Mouse (Mus musculus) hindbrain, embryonic 10.5 days (tissue): ENCODE results near the gene Mcm5. TPM values are rescaled to one million over a fixed set of nuclear protein-coding genes. Genes with fewer than 3 reads are reported as not detected.
A peak's percentile ranks its signal among the peaks of the same experiment; 100 is the strongest.

ENCODE experiments used
- DNase-seq: peaks from one replicate; pipeline ENCODE4 v3.0.0-alpha.2; 2017; ENCODE audit warnings: low spot score
- H3K27ac ChIP-seq: fragments of 300-500 bp; sonication (generic); 2 replicates; pipeline ENCODE4 v1.5.1; 2016; ENCODE audit warnings: mild to moderate bottlenecking, moderate library complexity
- H3K27me3 ChIP-seq: fragments of 300-500 bp; sonication (generic); 2 replicates; pipeline ENCODE4 v1.6.1; 2016; ENCODE audit warnings: mild to moderate bottlenecking; ENCODE audit not compliant: poor library complexity, insufficient read depth, severe bottlenecking
- H3K36me3 ChIP-seq: fragments of 300-500 bp; sonication (generic); 2 replicates; pipeline ENCODE4 v1.6.1; 2016; ENCODE audit warnings: mild to moderate bottlenecking, moderate library complexity
- H3K4me1 ChIP-seq: fragments of 300-500 bp; sonication (generic); replicated peaks from 2 replicates; pipeline ENCODE4 v1.6.1; 2016; ENCODE audit warnings: mild to moderate bottlenecking
- H3K4me3 ChIP-seq: fragments of 300-500 bp; sonication (generic); 2 replicates; pipeline ENCODE4 v1.5.1; 2016; ENCODE audit warnings: mild to moderate bottlenecking, moderate library complexity
- H3K9me3 ChIP-seq: fragments of 300-500 bp; sonication (generic); 2 replicates; pipeline ENCODE4 v1.6.1; 2016; ENCODE audit warnings: mild to moderate bottlenecking, moderate library complexity
- WGBS: fragments of 180-500 bp; shearing (Covaris S2); methylation state at CpG from one replicate; pipeline ENCODE4 v1.1.7; 2016; 5-methylcytosine and 5-hydroxymethylcytosine counted together
- polyA plus RNA-seq: library from polyadenylated mRNA; unstranded; fragments of >200 nt; fragmentation: Nextera tagmentation; extraction: Ambion mirVana; gene quantifications from 2 replicates; pipeline ENCODE4 v1.2.1, GENCODE M21; 2016

The Mcm5 gene
- polyA plus RNA-seq, 1 experiment from 2014 or later: 235 TPM

- Histone ChIP-seq H3K27me3 (no peaks in the 10 kb centered on the region), H3K36me3 (no peaks in the 10 kb centered on the region), H3K4me1 (peaks cover 9% of the 10 kb centered on the region), H3K27ac (no peak overlapping the region), H3K9me3 (no peaks in the 10 kb centered on the region), H3K4me3 (no peak overlapping the region)
- WGBS: 87% methylated on average over 6 of the region's 6 CpGs
- no peak for DNase-seq
Measured at GRCm38 (mm10) chr8:75082181-75082805, 27.1 kb upstream of the Mcm5 start.

- peak; percentile 93 for DNase-seq
- Histone ChIP-seq H3K4me3 (peak overlapping the region; percentile 44), H3K9me3 (no peaks in the 10 kb centered on the region), H3K4me1 (peaks cover 11% of the 10 kb centered on the region), H3K27ac (peak overlapping the region; percentile 72), H3K36me3 (no peaks in the 10 kb centered on the region), H3K27me3 (no peaks in the 10 kb centered on the region)
- 9% methylated on average over 17 of the region's 17 CpGs for WGBS
Measured at GRCm38 (mm10) chr8:75083846-75084245, 25.5 kb upstream of the Mcm5 start.

GRCm38 (mm10) chr8:75084382-75085064 lies 24.8 kb upstream of the Mcm5 start:
- H3K27ac ChIP-seq: peak overlapping the region; percentile 72; the same call in 1 of the 2 replicates
- H3K9me3 ChIP-seq: no peaks in the 10 kb centered on the region
- WGBS: 84% methylated on average over 3 of the region's 3 CpGs
- H3K27me3 ChIP-seq: no peaks in the 10 kb centered on the region
- no peaks in the 10 kb centered on the region for H3K36me3 ChIP-seq
- no peak for DNase-seq
- H3K4me1 ChIP-seq: peaks cover 17% of the 10 kb centered on the region
- no peak overlapping the region for H3K4me3 ChIP-seq

GRCm38 (mm10) chr8:75086002-75086401 lies 23.4 kb upstream of the Mcm5 start:
- H3K27ac ChIP-seq: no peak overlapping the region
- H3K9me3 ChIP-seq: no peaks in the 10 kb centered on the region
- H3K36me3 ChIP-seq: no peaks in the 10 kb centered on the region
- no peak for DNase-seq
- 0 out of 2 replicates have a peak, but pooled peaks cover under 1% of the 10 kb centered on the region for H3K27me3 ChIP-seq
- no peak overlapping the region for H3K4me3 ChIP-seq
- WGBS: 83% methylated on average over 2 of the region's 2 CpGs
- peaks cover 18% of the 10 kb centered on the region for H3K4me1 ChIP-seq

GRCm38 (mm10) chr8:75087127-75087526 lies 22.2 kb upstream of the Mcm5 start:
- no peaks in the 10 kb centered on the region for H3K9me3 ChIP-seq
- no peaks in the 10 kb centered on the region for H3K36me3 ChIP-seq
- peaks cover 18% of the 10 kb centered on the region for H3K4me1 ChIP-seq
- H3K4me3 ChIP-seq: no peak overlapping the region
- no peak for DNase-seq
- no peak overlapping the region for H3K27ac ChIP-seq
- H3K27me3 ChIP-seq: 0 out of 2 replicates have a peak, but pooled peaks cover 7% of the 10 kb centered on the region

GRCm38 (mm10) chr8:75088989-75089881 lies 20.1 kb upstream of the Mcm5 start:
- H3K4me3 ChIP-seq: peak overlapping the region; percentile 20
- H3K36me3 ChIP-seq: no peaks in the 10 kb centered on the region
- H3K27ac ChIP-seq: peak overlapping the region; percentile 80
- no peaks in the 10 kb centered on the region for H3K9me3 ChIP-seq
- DNase-seq: peak; percentile 73
- peaks cover 23% of the 10 kb centered on the region for H3K4me1 ChIP-seq
- 39% methylated on average over 6 of the region's 6 CpGs for WGBS
- H3K27me3 ChIP-seq: 0 out of 2 replicates have a peak, but pooled peaks cover 7% of the 10 kb centered on the region

GRCm38 (mm10) chr8:75090781-75091365 lies 18.5 kb upstream of the Mcm5 start:
- Histone ChIP-seq H3K27ac (no peak overlapping the region), H3K36me3 (peaks cover under 1% of the 10 kb centered on the region; the same call in 1 of the 2 replicates), H3K4me3 (no peak overlapping the region), H3K4me1 (peaks cover 24% of the 10 kb centered on the region), H3K9me3 (no peaks in the 10 kb centered on the region), H3K27me3 (0 out of 2 replicates have a peak, but pooled peaks cover 7% of the 10 kb centered on the region)
- no peak for DNase-seq
- 84% methylated on average over 4 of the region's 4 CpGs for WGBS

GRCm38 (mm10) chr8:75093399-75094156 lies 15.8 kb upstream of the Mcm5 start, which contains the start of gene Hmox1:
Gene Hmox1 (plus strand): TSS chr8:75093621.
- Histone ChIP-seq H3K27ac (peak within 1 kb of the TSS; percentile 87), H3K36me3 (peaks cover 27% of the 10 kb centered on the region), H3K9me3 (no peaks in the 10 kb centered on the region), H3K27me3 (0 out of 2 replicates have a peak, but pooled peaks cover 7% of the 10 kb centered on the region), H3K4me1 (peaks cover 24% of the 10 kb centered on the region), H3K4me3 (peak within 1 kb of the TSS; percentile 70)
- under 1% methylated on average over 36 of the region's 36 CpGs for WGBS
- peak; percentile 91 for DNase-seq

- Histone ChIP-seq H3K4me1 (peaks cover 4% of the 10 kb centered on the region), H3K27ac (no peak overlapping the region), H3K27me3 (no peaks in the 10 kb centered on the region), H3K9me3 (no peaks in the 10 kb centered on the region), H3K36me3 (peaks cover 17% of the 10 kb centered on the region), H3K4me3 (no peak overlapping the region)
- WGBS: 87% methylated on average over 4 of the region's 4 CpGs
- DNase-seq: no peak
Measured at GRCm38 (mm10) chr8:75102956-75103355, 6.4 kb upstream of the Mcm5 start.

- peak overlapping the region; percentile 66; the same call in 1 of the 2 replicates for H3K27ac ChIP-seq
- 60% methylated on average over 8 of the region's 8 CpGs for WGBS
Measured at GRCm38 (mm10) chr8:75103376-75103878, 5.9 kb upstream of the Mcm5 start.

GRCm38 (mm10) chr8:75108527-75109235 lies 688 bp upstream of the Mcm5 start:
- Histone ChIP-seq H3K9me3 (no peaks in the 10 kb centered on the region), H3K36me3 (peaks cover 31% of the 10 kb centered on the region), H3K4me1 (peaks cover 28% of the 10 kb centered on the region), H3K27me3 (no peaks in the 10 kb centered on the region), H3K4me3 (peak overlapping the region; percentile 80), H3K27ac (peak overlapping the region; percentile 97)
- DNase-seq: peak; percentile 80
- WGBS: 1% methylated on average over 9 of the region's 9 CpGs

More at GRCm38 (mm10) chr8:75103376-75103878, 5.9 kb upstream of the Mcm5 start:
- H3K27me3 ChIP-seq: no peaks in the 10 kb centered on the region
- no peaks in the 10 kb centered on the region for H3K9me3 ChIP-seq
- DNase-seq: no peak
- H3K4me1 ChIP-seq: peaks cover 6% of the 10 kb centered on the region
- H3K36me3 ChIP-seq: peaks cover 13% of the 10 kb centered on the region
- H3K4me3 ChIP-seq: no peak overlapping the region
